Mouse (Mus musculus) hindbrain, embryonic 13.5 days (tissue): Measurements from ENCODE around the gene Zbtb20. TPM values are rescaled to one million over a fixed set of nuclear protein-coding genes. Genes with fewer than 3 reads are reported as not detected.

Experiments used
- ATAC-seq: fragments of 200-750 bp; cut with Nextera tagmentation; 2 replicates; pipeline ENCODE4 v1.8.0; 2017; ENCODE audit warnings: moderate TSS enrichment; ENCODE audit not compliant: low FRiP score
- H3K27ac ChIP-seq: fragments of 300-500 bp; sonication (generic); 2 replicates; pipeline ENCODE4 v1.5.1; 2015; ENCODE audit warnings: inconsistent platforms, mild to moderate bottlenecking, moderate library complexity
- H3K27me3 ChIP-seq: fragments of 300-500 bp; sonication (generic); 2 replicates; pipeline ENCODE4 v1.6.1; 2015; ENCODE audit warnings: mild to moderate bottlenecking, inconsistent platforms
- H3K36me3 ChIP-seq: fragments of 300-500 bp; sonication (generic); 2 replicates; pipeline ENCODE4 v1.6.1; 2015; ENCODE audit warnings: mild to moderate bottlenecking, inconsistent platforms
- H3K4me1 ChIP-seq: fragments of 300-500 bp; sonication (generic); replicated peaks from 2 replicates; pipeline ENCODE4 v1.6.1; 2015; ENCODE audit warnings: inconsistent platforms
- H3K4me2 ChIP-seq: fragments of 300-500 bp; sonication (generic); 2 replicates; pipeline ENCODE4 v1.6.1; 2015; ENCODE audit warnings: inconsistent platforms, mild to moderate bottlenecking, moderate library complexity
- H3K4me3 ChIP-seq: fragments of 300-500 bp; sonication (generic); 2 replicates; pipeline ENCODE4 v1.5.1; 2015; ENCODE audit warnings: mild to moderate bottlenecking, inconsistent platforms
- H3K9ac ChIP-seq: fragments of 300-500 bp; sonication (generic); 2 replicates; pipeline ENCODE4 v1.6.1; 2015; ENCODE audit warnings: mild to moderate bottlenecking, inconsistent platforms
- H3K9me3 ChIP-seq: fragments of 300-500 bp; sonication (generic); 2 replicates; pipeline ENCODE4 v1.6.1; 2016; ENCODE audit warnings: inconsistent platforms
- WGBS: fragments of 180-500 bp; shearing (Covaris S2); methylation state at CpG from one replicate; pipeline ENCODE4 v1.1.7; 2015; 5-methylcytosine and 5-hydroxymethylcytosine counted together
- polyA plus RNA-seq: library from polyadenylated mRNA; unstranded; fragments of >200 nt; fragmentation: Nextera tagmentation; extraction: Ambion mirVana; gene quantifications from 2 replicates; pipeline ENCODE4 v1.2.1, GENCODE M21; 2015

The Zbtb20 gene
- 61.5 and 65.7 TPM in 2 replicates for polyA plus RNA-seq

- peak within 1 kb of the TSS; percentile 82 for H3K9ac ChIP-seq
- 0% methylated on average over 5 of the region's 8 CpGs for WGBS
- no peaks in the 10 kb centered on the region for H3K36me3 ChIP-seq
- no peaks in the 10 kb centered on the region for H3K9me3 ChIP-seq
- ATAC-seq = no peak
- peak within 1 kb of the TSS; percentile 75 for H3K4me3 ChIP-seq
- H3K27ac ChIP-seq = peak within 1 kb of the TSS; percentile 97
- H3K27me3 ChIP-seq = no peaks in the 10 kb centered on the region
- H3K4me1 ChIP-seq = peaks cover 5% of the 10 kb centered on the region
- H3K4me2 ChIP-seq = peak within 1 kb of the TSS; percentile 78
These were observed at the start of gene Zbtb20 for GRCm38 (mm10) chr16:42875852-42875980. Zbtb20 (plus strand) TSS chr16:42875881.

- Histone ChIP-seq H3K9ac (no peak overlapping the region), H3K4me1 (no peaks in the 10 kb centered on the region), H3K4me2 (no peak overlapping the region), H3K4me3 (no peak overlapping the region), H3K27me3 (no peaks in the 10 kb centered on the region), H3K36me3 (no peaks in the 10 kb centered on the region), H3K27ac (no peak overlapping the region), H3K9me3 (no peaks in the 10 kb centered on the region)
- WGBS = 80% methylated on average over 5 of the region's 5 CpGs
- no peak for ATAC-seq
These were observed 39.7 kb upstream of the Zbtb20 start for GRCm38 (mm10) chr16:42835940-42836339.

DNA sequence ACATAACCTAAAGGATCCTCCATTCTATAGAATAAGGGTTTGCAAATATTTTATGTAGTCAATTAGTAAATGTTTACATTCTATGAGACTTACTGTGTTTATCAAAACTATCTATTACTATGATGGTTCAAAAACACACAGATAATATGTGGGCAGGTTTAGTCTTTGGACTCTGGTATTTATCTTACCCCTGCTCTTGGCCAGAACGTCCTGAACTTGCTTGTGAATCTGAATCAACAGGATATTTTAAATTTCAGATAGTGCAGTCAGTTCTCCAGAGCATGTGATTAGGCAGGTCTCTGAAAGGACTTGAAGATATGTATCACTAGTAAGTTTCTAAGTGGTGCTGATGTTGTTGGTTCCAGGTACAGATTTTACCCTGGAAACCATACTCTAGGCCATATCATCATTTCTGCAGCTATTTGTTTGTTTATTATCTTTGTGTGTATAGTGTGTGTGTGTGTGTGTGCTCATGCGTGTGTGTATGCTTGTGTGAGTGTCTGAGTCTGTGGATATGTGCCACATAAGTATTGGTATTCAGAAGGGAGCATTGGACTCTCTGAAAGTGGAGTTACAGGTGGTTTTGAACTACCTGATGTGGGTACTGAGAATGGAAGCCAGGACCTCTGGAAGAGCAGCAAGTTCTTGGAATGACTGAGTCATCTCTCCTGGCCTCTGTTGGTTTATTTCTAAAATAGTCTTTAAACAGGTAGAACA lies 39.1 kb upstream of the Zbtb20 start:
- Histone ChIP-seq H3K9me3 (no peaks in the 10 kb centered on the region), H3K4me1 (no peaks in the 10 kb centered on the region), H3K27me3 (no peaks in the 10 kb centered on the region), H3K9ac (no peak overlapping the region), H3K27ac (no peak overlapping the region), H3K4me2 (no peak overlapping the region), H3K4me3 (no peak overlapping the region), H3K36me3 (no peaks in the 10 kb centered on the region)
- 65% methylated on average over 2 of the region's 2 CpGs for WGBS
- no peak for ATAC-seq

DNA sequence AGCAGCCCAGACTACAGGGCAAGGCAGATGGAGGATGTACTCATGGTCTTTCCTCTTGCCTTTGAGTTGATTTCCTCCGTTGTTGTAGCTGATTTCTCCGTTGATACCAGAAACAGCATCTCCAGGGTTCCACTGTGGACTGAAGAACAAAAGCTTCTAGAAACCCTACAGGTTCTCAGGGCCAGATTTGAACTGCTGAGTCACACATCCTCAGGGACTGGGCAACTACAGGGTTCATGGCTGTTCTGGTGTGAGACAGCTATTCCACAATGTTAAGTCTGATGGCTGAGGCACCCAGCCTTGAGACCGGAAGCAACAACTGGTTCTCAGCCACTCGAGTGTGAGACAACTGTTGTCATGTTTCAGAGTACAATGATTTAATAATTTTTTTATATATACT lies 37.5 kb upstream of the Zbtb20 start:
- Histone ChIP-seq H3K9me3 (no peaks in the 10 kb centered on the region), H3K36me3 (no peaks in the 10 kb centered on the region), H3K9ac (no peak overlapping the region), H3K4me2 (no peak overlapping the region), H3K4me1 (no peaks in the 10 kb centered on the region), H3K27ac (no peak overlapping the region), H3K4me3 (no peak overlapping the region), H3K27me3 (no peaks in the 10 kb centered on the region)
- no peak for ATAC-seq
- WGBS = 90% methylated on average over 4 of the region's 4 CpGs

- H3K36me3 ChIP-seq = no peaks in the 10 kb centered on the region
- H3K27ac ChIP-seq = no peak overlapping the region
- H3K4me3 ChIP-seq = no peak overlapping the region
- H3K27me3 ChIP-seq = no peaks in the 10 kb centered on the region
- no peak overlapping the region for H3K9ac ChIP-seq
- H3K9me3 ChIP-seq = no peaks in the 10 kb centered on the region
- ATAC-seq = no peak
- H3K4me2 ChIP-seq = no peak overlapping the region
- no peaks in the 10 kb centered on the region for H3K4me1 ChIP-seq
- 87% methylated on average over 3 of the region's 3 CpGs for WGBS
These were observed 18.0 kb upstream of the Zbtb20 start for GRCm38 (mm10) chr16:42857564-42858183.

DNA sequence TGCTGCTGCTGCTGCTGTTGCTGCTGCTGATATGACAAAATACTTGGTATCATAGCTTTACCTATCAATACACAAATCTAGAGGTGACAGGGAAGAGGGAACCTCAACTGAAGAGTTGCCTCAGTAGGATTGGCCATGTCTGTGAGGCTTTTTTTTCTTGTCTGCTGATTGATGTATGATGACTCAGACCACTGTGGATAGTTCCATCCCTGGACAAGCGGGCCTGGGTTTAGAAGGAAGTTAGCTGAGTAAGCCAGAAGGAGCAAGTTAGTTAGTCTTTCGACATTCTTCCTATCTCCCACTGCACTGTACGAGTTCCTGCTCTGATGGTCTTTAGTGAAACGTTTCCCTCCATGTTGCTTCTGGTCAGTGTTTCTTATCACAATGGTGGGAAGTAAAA lies 16.4 kb upstream of the Zbtb20 start:
- Histone ChIP-seq H3K36me3 (no peaks in the 10 kb centered on the region), H3K4me3 (no peak overlapping the region)
- 88% methylated on average over 4 of the region's 4 CpGs for WGBS

DNA sequence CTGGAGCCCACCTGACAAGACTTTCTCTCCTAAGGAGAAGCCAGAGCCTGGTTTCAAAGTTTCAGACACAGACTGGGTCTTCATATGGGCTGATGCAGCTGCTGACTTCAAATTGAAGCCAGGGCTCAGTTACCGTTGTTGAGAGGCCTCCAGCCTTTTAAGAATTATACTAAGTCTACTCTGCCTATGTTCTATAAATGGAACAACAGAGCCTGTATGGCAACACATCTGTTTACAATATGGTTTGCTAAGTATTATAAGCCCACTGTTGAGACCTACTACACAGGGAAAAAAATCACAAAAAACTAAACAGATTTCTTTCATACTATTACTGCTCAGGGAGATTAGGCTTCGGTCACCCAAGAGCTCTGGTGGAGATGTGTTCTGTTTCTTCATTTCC lies 12.4 kb upstream of the Zbtb20 start:
- no peak for ATAC-seq
- 93% methylated on average over 2 of the region's 2 CpGs for WGBS

More for the DNA sequence above, 16.4 kb upstream of the Zbtb20 start:
- no peak for ATAC-seq
- H3K9me3 ChIP-seq = no peaks in the 10 kb centered on the region
- H3K27me3 ChIP-seq = no peaks in the 10 kb centered on the region
- no peak overlapping the region for H3K9ac ChIP-seq
- no peaks in the 10 kb centered on the region for H3K4me1 ChIP-seq
- no peak overlapping the region for H3K4me2 ChIP-seq
- no peak overlapping the region for H3K27ac ChIP-seq

DNA sequence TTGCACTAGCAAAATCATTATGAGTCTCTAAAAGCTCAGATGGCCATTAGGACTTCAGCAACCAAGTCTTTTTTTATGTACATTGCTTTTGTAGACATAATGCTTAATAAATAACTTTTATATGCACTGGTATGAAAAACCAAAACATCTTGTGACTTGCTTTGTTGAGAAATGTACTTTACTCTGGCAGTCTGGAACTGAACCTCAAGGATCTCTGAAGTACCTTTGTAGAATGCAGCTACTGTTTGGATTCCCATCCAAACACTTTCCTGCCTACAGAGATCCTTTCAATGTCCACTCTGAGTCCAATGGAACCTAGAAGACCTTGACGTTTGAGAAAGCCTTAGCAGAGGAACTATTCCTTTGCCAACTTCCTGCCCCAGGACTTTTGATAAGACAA lies 9.6 kb upstream of the Zbtb20 start:
- Histone ChIP-seq H3K4me1 (no peaks in the 10 kb centered on the region), H3K4me3 (no peak overlapping the region)
- no peak for ATAC-seq

More for the DNA sequence above, 12.4 kb upstream of the Zbtb20 start:
- no peaks in the 10 kb centered on the region for H3K4me1 ChIP-seq
- H3K9ac ChIP-seq = no peak overlapping the region
- no peaks in the 10 kb centered on the region for H3K9me3 ChIP-seq
- no peak overlapping the region for H3K4me2 ChIP-seq
- H3K27ac ChIP-seq = no peak overlapping the region
- H3K27me3 ChIP-seq = no peaks in the 10 kb centered on the region
- no peaks in the 10 kb centered on the region for H3K36me3 ChIP-seq
- H3K4me3 ChIP-seq = no peak overlapping the region

GRCm38 (mm10) chr16:42872101-42872500 lies 3.6 kb upstream of the Zbtb20 start:
- no peak for ATAC-seq
- 91% methylated on average over 5 of the region's 5 CpGs for WGBS
- Histone ChIP-seq H3K4me1 (peaks cover 5% of the 10 kb centered on the region), H3K27me3 (no peaks in the 10 kb centered on the region), H3K27ac (no peak overlapping the region), H3K9ac (no peak overlapping the region), H3K4me2 (no peak overlapping the region), H3K9me3 (no peaks in the 10 kb centered on the region), H3K4me3 (no peak overlapping the region), H3K36me3 (no peaks in the 10 kb centered on the region)

More for the DNA sequence above, 9.6 kb upstream of the Zbtb20 start:
- Histone ChIP-seq H3K9me3 (no peaks in the 10 kb centered on the region), H3K27me3 (no peaks in the 10 kb centered on the region), H3K27ac (no peak overlapping the region), H3K9ac (no peak overlapping the region), H3K36me3 (no peaks in the 10 kb centered on the region), H3K4me2 (no peak overlapping the region)
- 81% methylated on average over 1 of the region's 1 CpGs for WGBS

- no peak overlapping the region for H3K4me3 ChIP-seq
- H3K9me3 ChIP-seq = no peaks in the 10 kb centered on the region
- no peak for ATAC-seq
- H3K9ac ChIP-seq = no peak overlapping the region
- no peaks in the 10 kb centered on the region for H3K36me3 ChIP-seq
- H3K27ac ChIP-seq = 0 out of 2 replicates have a peak overlapping the region, but pooled peaks have one; percentile 63
- H3K4me1 ChIP-seq = peaks cover 5% of the 10 kb centered on the region
- H3K4me2 ChIP-seq = peak overlapping the region; percentile 57; the same call in 1 of the 2 replicates
- WGBS = 68% methylated on average over 3 of the region's 3 CpGs
- H3K27me3 ChIP-seq = no peaks in the 10 kb centered on the region
These were observed 1.7 kb upstream of the Zbtb20 start for GRCm38 (mm10) chr16:42873942-42874341.

- Histone ChIP-seq H3K4me1 (peaks cover 5% of the 10 kb centered on the region), H3K4me2 (peak overlapping the region; percentile 57), H3K27me3 (no peaks in the 10 kb centered on the region), H3K27ac (peak overlapping the region; percentile 97), H3K36me3 (no peaks in the 10 kb centered on the region), H3K9ac (peak overlapping the region; percentile 74), H3K9me3 (no peaks in the 10 kb centered on the region), H3K4me3 (peak overlapping the region; percentile 45)
- no peak for ATAC-seq
- 0% methylated on average over 5 of the region's 5 CpGs for whole genome bisulfite sequencing
These were observed 1.2 kb upstream of the Zbtb20 start for GRCm38 (mm10) chr16:42874456-42874855.

- peak; percentile 98 for ATAC-seq
- Histone ChIP-seq H3K4me2 (peak overlapping the region; percentile 57), H3K27me3 (no peaks in the 10 kb centered on the region), H3K4me1 (peaks cover 5% of the 10 kb centered on the region), H3K27ac (peak overlapping the region; percentile 97), H3K36me3 (no peaks in the 10 kb centered on the region), H3K9me3 (no peaks in the 10 kb centered on the region), H3K4me3 (peak overlapping the region; percentile 75), H3K9ac (peak overlapping the region; percentile 74)
- under 1% methylated on average over 52 of the region's 54 CpGs for WGBS
These were observed 500 bp upstream of the Zbtb20 start for GRCm38 (mm10) chr16:42874910-42875851.
